Mouse (Mus musculus) kidney, postnatal 0 days (tissue): ENCODE measurements around the gene Gm13420. TPM values are rescaled to one million over a fixed set of nuclear protein-coding genes. Genes with fewer than 3 reads are reported as not detected.

Experiments used
- ATAC-seq: fragments of 200-750 bp; cut with Nextera tagmentation; replicated peaks from 2 replicates; pipeline ENCODE4 v1.8.0; 2017; ENCODE audit warnings: low read depth, moderate number of reproducible peaks, moderate TSS enrichment, moderate library complexity; ENCODE audit not compliant: low FRiP score
- DNase-seq: peaks from one replicate; pipeline ENCODE4 v3.0.0-alpha.2; 2016; ENCODE audit warnings: low spot score
- H3K27ac ChIP-seq: fragments of 300-500 bp; sonication (generic); 2 replicates; pipeline ENCODE4 v1.5.1; 2014; ENCODE audit warnings: mild to moderate bottlenecking
- H3K27me3 ChIP-seq: fragments of 300-500 bp; sonication (generic); 2 replicates; pipeline ENCODE4 v1.6.1; 2014; ENCODE audit warnings: low read length, mixed read lengths; ENCODE audit not compliant: insufficient read depth
- H3K36me3 ChIP-seq: fragments of 300-500 bp; sonication (generic); 2 replicates; pipeline ENCODE4 v1.6.1; 2014; ENCODE audit warnings: low read length, mixed read lengths; ENCODE audit not compliant: insufficient read depth
- H3K4me1 ChIP-seq: fragments of 300-500 bp; sonication (generic); replicated peaks from 2 replicates; pipeline ENCODE4 v1.6.1; 2014; ENCODE audit warnings: antibody characterized with exemption, low read length, mixed read lengths; ENCODE audit not compliant: insufficient read depth
- H3K4me2 ChIP-seq: fragments of 300-500 bp; sonication (generic); 2 replicates; pipeline ENCODE4 v1.6.1; 2014; ENCODE audit warnings: mild to moderate bottlenecking, low read length, moderate library complexity, mixed read lengths
- H3K4me3 ChIP-seq: fragments of 300-500 bp; sonication (generic); replicated peaks from 2 replicates; pipeline ENCODE4 v1.5.1; 2014; ENCODE audit warnings: low read depth, low read length
- H3K9ac ChIP-seq: fragments of 300-500 bp; sonication (generic); 2 replicates; pipeline ENCODE4 v1.6.1; 2014; ENCODE audit warnings: low read depth, low read length
- H3K9me3 ChIP-seq: fragments of 300-500 bp; sonication (generic); replicated peaks from 2 replicates; pipeline ENCODE4 v1.6.1; 2016; ENCODE audit warnings: low read length, inconsistent platforms, mixed read lengths
- CTCF ChIP-seq: IDR thresholded peaks from 2 replicates; pipeline ENCODE4 v1.5.1; 2016; ENCODE audit warnings: antibody characterized with exemption, low read depth, mild to moderate bottlenecking, moderate library complexity
- WGBS: fragments of 180-500 bp; shearing (Covaris S2); extraction: QIAGEN DNeasy Blood & Tissue Kit; methylation state at CpG from one replicate; pipeline ENCODE4 v1.1.7; 2014; 5-methylcytosine and 5-hydroxymethylcytosine counted together
- polyA plus RNA-seq: library from polyadenylated mRNA; unstranded; fragments of >200 nt; fragmentation: Nextera tagmentation; extraction: Ambion mirVana; gene quantifications from 2 replicates; pipeline ENCODE4 v1.2.1, GENCODE M21; 2015

The Gm13420 gene
- polyA plus RNA-seq, 1 experiment from 2014 or later: 4.5 TPM

- H3K9ac ChIP-seq: no peak overlapping the region
- DNase-seq: no peak
- no peak for ATAC-seq
- peaks cover 15% of the 10 kb centered on the region; the same call in 1 of the 2 replicates for H3K27me3 ChIP-seq
- no peak overlapping the region for H3K4me2 ChIP-seq
- no peak overlapping the region for H3K27ac ChIP-seq
- TF ChIP-seq CTCF: no peak
- no peaks in the 10 kb centered on the region for H3K9me3 ChIP-seq
- 0 out of 2 replicates have a peak, but pooled peaks cover 6% of the 10 kb centered on the region for H3K4me1 ChIP-seq
- no peaks in the 10 kb centered on the region for H3K36me3 ChIP-seq
- H3K4me3 ChIP-seq: no peak overlapping the region
Measured at GRCm38 (mm10) chr2:29755693-29756092, 4.2 kb upstream of the Gm13420 start.

DNA sequence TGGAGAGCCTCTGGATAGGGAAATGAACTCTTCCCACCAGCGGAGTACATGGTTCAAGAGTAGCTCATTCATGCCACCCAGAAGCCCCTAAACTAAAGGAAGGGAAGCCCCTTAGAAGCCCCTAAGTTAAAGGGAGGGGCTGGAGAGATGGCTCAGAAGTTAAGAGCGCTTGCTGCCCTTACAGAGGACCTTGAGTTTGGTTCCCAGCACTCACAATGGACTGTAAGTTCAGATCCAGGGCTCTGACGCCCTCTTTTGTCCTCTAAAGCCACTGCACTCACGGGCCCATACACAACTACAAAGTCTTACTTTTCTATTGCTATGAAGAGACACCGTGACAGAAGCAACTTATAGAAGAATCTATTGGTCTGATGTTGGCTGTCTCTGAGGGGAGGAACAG is 912 bp upstream of the Gm13420 start:
- DNase-seq (no peak), ATAC-seq (no peak)
- H3K9me3 ChIP-seq: no peaks in the 10 kb centered on the region
- peak overlapping the region; percentile 68; the same call in 1 of the 2 replicates for H3K27ac ChIP-seq
- H3K4me3 ChIP-seq: no peak overlapping the region
- peaks cover 15% of the 10 kb centered on the region; the same call in 1 of the 2 replicates for H3K27me3 ChIP-seq
- 92% methylated on average over 5 of the region's 5 CpGs for WGBS
- no peaks in the 10 kb centered on the region for H3K36me3 ChIP-seq
- H3K9ac ChIP-seq: no peak overlapping the region
- TF ChIP-seq CTCF: no peak
- H3K4me2 ChIP-seq: no peak overlapping the region
- peaks cover 11% of the 10 kb centered on the region; the same call in 1 of the 2 replicates for H3K4me1 ChIP-seq

DNA sequence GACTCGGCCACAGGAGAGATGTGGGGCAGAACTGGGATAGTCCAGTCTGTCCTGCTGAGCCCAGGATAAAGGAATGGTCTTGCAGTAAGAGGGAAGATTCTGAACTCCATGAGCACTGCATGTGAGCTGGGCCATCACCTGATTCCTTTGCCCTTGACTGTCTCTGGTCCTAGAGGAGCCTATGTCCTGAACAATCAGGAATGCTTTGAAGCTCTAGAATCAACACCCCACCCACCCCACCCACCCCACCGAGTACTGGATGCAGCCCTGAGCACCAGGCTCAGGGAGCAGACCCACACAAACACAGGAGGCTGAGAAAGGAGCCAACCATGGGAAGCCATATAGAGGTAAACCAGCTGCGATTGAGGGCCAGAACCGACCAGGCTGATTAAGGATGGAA is 3.0 kb downstream of the Gm13420 start:
- no peak for TF ChIP-seq CTCF
- no peak overlapping the region for H3K9ac ChIP-seq
- no peak overlapping the region for H3K4me3 ChIP-seq
- peaks cover 16% of the 10 kb centered on the region; the same call in 1 of the 2 replicates for H3K4me1 ChIP-seq
- no peaks in the 10 kb centered on the region for H3K9me3 ChIP-seq
- H3K36me3 ChIP-seq: no peaks in the 10 kb centered on the region
- 84% methylated on average over 4 of the region's 4 CpGs for WGBS
- no peak overlapping the region for H3K27ac ChIP-seq
- peaks cover 20% of the 10 kb centered on the region; the same call in 1 of the 2 replicates for H3K27me3 ChIP-seq
- H3K4me2 ChIP-seq: no peak overlapping the region
- DNase-seq (no peak), ATAC-seq (no peak)

- peaks cover 16% of the 10 kb centered on the region; the same call in 1 of the 2 replicates for H3K27me3 ChIP-seq
- no peak for DNase-seq
- H3K9ac ChIP-seq: 0 out of 2 replicates have a peak overlapping the region, but pooled peaks have one; percentile 40
- H3K4me3 ChIP-seq: no peak overlapping the region
- peak; percentile 55 for TF ChIP-seq CTCF
- H3K36me3 ChIP-seq: no peaks in the 10 kb centered on the region
- no peak overlapping the region for H3K27ac ChIP-seq
- H3K4me2 ChIP-seq: no peak overlapping the region
- H3K9me3 ChIP-seq: no peaks in the 10 kb centered on the region
- ATAC-seq: no peak
- 58% methylated on average over 5 of the region's 5 CpGs for WGBS
- H3K4me1 ChIP-seq: peaks cover 16% of the 10 kb centered on the region; the same call in 1 of the 2 replicates
Measured at GRCm38 (mm10) chr2:29747852-29748251, 3.6 kb downstream of the Gm13420 start.

GRCm38 (mm10) chr2:29747188-29747782 is 4.2 kb downstream of the Gm13420 start:
- no peaks in the 10 kb centered on the region for H3K9me3 ChIP-seq
- 4% methylated on average over 39 of the region's 50 CpGs for WGBS
- peaks cover 16% of the 10 kb centered on the region; the same call in 1 of the 2 replicates for H3K4me1 ChIP-seq
- H3K27ac ChIP-seq: no peak overlapping the region; the same call in 1 of the 2 replicates
- peak overlapping the region; percentile 59 for H3K4me2 ChIP-seq
- ATAC-seq (no peak), DNase-seq (no peak)
- peaks cover 13% of the 10 kb centered on the region; the same call in 1 of the 2 replicates for H3K27me3 ChIP-seq
- H3K9ac ChIP-seq: peak overlapping the region; percentile 40; the same call in 1 of the 2 replicates
- H3K36me3 ChIP-seq: no peaks in the 10 kb centered on the region
- peak overlapping the region; percentile 32 for H3K4me3 ChIP-seq
- no peak for TF ChIP-seq CTCF

- DNase-seq: no peak
Measured at GRCm38 (mm10) chr2:29744256-29744655, 7.2 kb downstream of the Gm13420 start.

More at GRCm38 (mm10) chr2:29744256-29744655, 7.2 kb downstream of the Gm13420 start:
- TF ChIP-seq CTCF: no peak
- Histone ChIP-seq H3K9me3 (no peaks in the 10 kb centered on the region), H3K4me2 (no peak overlapping the region), H3K4me3 (no peak overlapping the region), H3K27ac (no peak overlapping the region; the same call in 1 of the 2 replicates), H3K9ac (no peak overlapping the region), H3K4me1 (peaks cover 8% of the 10 kb centered on the region; the same call in 1 of the 2 replicates), H3K36me3 (no peaks in the 10 kb centered on the region), H3K27me3 (0 out of 2 replicates have a peak, but pooled peaks cover 5% of the 10 kb centered on the region)
- 72% methylated on average over 6 of the region's 6 CpGs for WGBS
- ATAC-seq: no peak
